Mouse (Mus musculus) heart, postnatal 25 days (tissue): ENCODE measurements at regions not wholly inside any gene's neighbourhood (a gene's known extent, or its start where the extent isn't known, plus 50 kb on each side); places are given as distances from the start of the nearest gene placed in this dataset.
A peak's percentile ranks its signal among the peaks of the same experiment; 100 is the strongest.

Source experiments
- DNase-seq: peaks from one replicate; pipeline ENCODE4 v3.0.0; 2022; ENCODE audit warnings: low spot score
- intact Hi-C: fragments of 180-260 bp; cut with DNase I; formaldehyde crosslinking; loops from one replicate; pipeline ENCODE4 v1.15.1; 2025

- peak; percentile 4 for DNase-seq
- intact Hi-C loops: no loop called here
Measured at GRCm38 (mm10) chr7:74065449-74066099, 52.1 kb upstream of the St8sia2 start.
